Mouse (Mus musculus) stomach, postnatal 0 days (tissue): ENCODE measurements around the gene Cep97. TPM values are rescaled to one million over a fixed set of nuclear protein-coding genes. Genes with fewer than 3 reads are reported as not detected.

Experiments used
- ATAC-seq: fragments of 200-750 bp; cut with Nextera tagmentation; 2 replicates; pipeline ENCODE4 v1.8.0; 2017; ENCODE audit not compliant: low FRiP score, low TSS enrichment
- DNase-seq: peaks from one replicate; pipeline ENCODE4 v3.0.0-alpha.2; 2016; ENCODE audit warnings: low spot score
- H3K27ac ChIP-seq: fragments of 300-500 bp; sonication (generic); replicated peaks from 2 replicates; pipeline ENCODE4 v1.5.1; 2014; ENCODE audit warnings: mild to moderate bottlenecking, control low read depth
- H3K27me3 ChIP-seq: fragments of 300-500 bp; sonication (generic); 2 replicates; pipeline ENCODE4 v1.6.1; 2014; ENCODE audit warnings: low read length; ENCODE audit not compliant: control insufficient read depth, insufficient read depth
- H3K36me3 ChIP-seq: fragments of 300-500 bp; sonication (generic); 2 replicates; pipeline ENCODE4 v1.6.1; 2014; ENCODE audit warnings: low read length, mixed read lengths; ENCODE audit not compliant: control insufficient read depth, insufficient read depth
- H3K4me1 ChIP-seq: fragments of 300-500 bp; sonication (generic); replicated peaks from 2 replicates; pipeline ENCODE4 v1.6.1; 2014; ENCODE audit warnings: antibody characterized with exemption; ENCODE audit not compliant: control insufficient read depth, insufficient read depth
- H3K4me2 ChIP-seq: fragments of 300-500 bp; sonication (generic); replicated peaks from 2 replicates; pipeline ENCODE4 v1.6.1; 2014; ENCODE audit warnings: low read depth, mild to moderate bottlenecking, control low read depth, moderate library complexity
- H3K4me3 ChIP-seq: fragments of 300-500 bp; sonication (generic); 2 replicates; pipeline ENCODE4 v1.5.1; 2014; ENCODE audit warnings: low read depth, low read length, control low read depth
- H3K9ac ChIP-seq: fragments of 300-500 bp; sonication (generic); 2 replicates; pipeline ENCODE4 v1.6.1; 2014; ENCODE audit warnings: mild to moderate bottlenecking, low read length, control low read depth, mixed read lengths
- H3K9me3 ChIP-seq: fragments of 300-500 bp; sonication (generic); 2 replicates; pipeline ENCODE4 v1.6.1; 2016; ENCODE audit warnings: low read length; ENCODE audit not compliant: control insufficient read depth
- CTCF ChIP-seq: IDR thresholded peaks from 2 replicates; pipeline ENCODE4 v1.5.1; 2016; ENCODE audit warnings: antibody characterized with exemption, low read depth, mild to moderate bottlenecking, moderate library complexity
- EP300 ChIP-seq: optimal IDR thresholded peaks from 2 replicates; pipeline ENCODE3; 2016; ENCODE audit warnings: antibody characterized with exemption
- WGBS: fragments of 180-500 bp; shearing (Covaris S2); extraction: QIAGEN DNeasy Blood & Tissue Kit; methylation state at CpG from one replicate; pipeline ENCODE4 v1.1.7; 2014; 5-methylcytosine and 5-hydroxymethylcytosine counted together
- polyA plus RNA-seq: library from polyadenylated mRNA; unstranded; fragments of >200 nt; fragmentation: Nextera tagmentation; extraction: Ambion mirVana; gene quantifications from 2 replicates; pipeline ENCODE4 v1.2.1, GENCODE M21; 2015

Gene Cep97
- polyA plus RNA-seq, 1 experiment from 2014 or later = 2.6 TPM

- no peak for TF ChIP-seq EP300
- peak; percentile 97 for TF ChIP-seq CTCF
- Histone ChIP-seq H3K4me1 (no peaks in the 10 kb centered on the region), H3K27ac (no peak overlapping the region), H3K4me2 (no peak overlapping the region), H3K9ac (no peak overlapping the region), H3K9me3 (no peaks in the 10 kb centered on the region), H3K27me3 (no peaks in the 10 kb centered on the region), H3K4me3 (no peak overlapping the region), H3K36me3 (no peaks in the 10 kb centered on the region)
- peak; percentile 79 for DNase-seq
- peak; percentile 71; the same call in 1 of the 2 replicates for ATAC-seq
- WGBS = 47% methylated on average over 19 of the region's 19 CpGs
These were observed 81.5 kb downstream of the Cep97 start for GRCm38 (mm10) chr16:55852943-55853727.

- DNase-seq = no peak
- Histone ChIP-seq H3K4me2 (no peak overlapping the region), H3K9me3 (no peaks in the 10 kb centered on the region), H3K27me3 (no peaks in the 10 kb centered on the region), H3K27ac (no peak overlapping the region), H3K9ac (no peak overlapping the region), H3K4me3 (no peak overlapping the region), H3K4me1 (no peaks in the 10 kb centered on the region), H3K36me3 (no peaks in the 10 kb centered on the region)
- no peak for TF ChIP-seq CTCF
- no peak for TF ChIP-seq EP300
- WGBS = 36% methylated on average over 4 of the region's 4 CpGs
- ATAC-seq = no peak
These were observed 82.1 kb downstream of the Cep97 start for GRCm38 (mm10) chr16:55852515-55852914.

GRCm38 (mm10) chr16:55850485-55850884 is 84.2 kb downstream of the Cep97 start:
- H3K27me3 ChIP-seq = no peaks in the 10 kb centered on the region
- TF ChIP-seq CTCF = no peak
- no peak for TF ChIP-seq EP300
- WGBS = 93% methylated on average over 3 of the region's 3 CpGs
- H3K4me1 ChIP-seq = no peaks in the 10 kb centered on the region
- no peak overlapping the region for H3K9ac ChIP-seq
- no peak overlapping the region for H3K4me2 ChIP-seq
- H3K36me3 ChIP-seq = no peaks in the 10 kb centered on the region
- no peak overlapping the region for H3K4me3 ChIP-seq
- ATAC-seq (no peak), DNase-seq (no peak)
- no peak overlapping the region for H3K27ac ChIP-seq
- H3K9me3 ChIP-seq = no peaks in the 10 kb centered on the region

Other genes with a start within 250 kb of the Cep97 start
- gene Nfkbiz, start 96.0 kb downstream of the Cep97 start, polyA plus RNA-seq = 9.0 and 9.1 TPM in 2 replicates
- gene Nxpe3, start 39.6 kb downstream of the Cep97 start, polyA plus RNA-seq = 0.11 and 0.16 TPM in 2 replicates
- gene Rpl24, start 31.4 kb upstream of the Cep97 start, polyA plus RNA-seq = 760 and 770 TPM in 2 replicates
- 6.8 and 7.3 TPM in 2 replicates for gene Zbtb11, start 39.0 kb upstream of the Cep97 start, polyA plus RNA-seq
- 122 and 128 TPM in 2 replicates for gene Pcnp, start 94.9 kb upstream of the Cep97 start, polyA plus RNA-seq
- gene Trmt10c, start 103.0 kb upstream of the Cep97 start, polyA plus RNA-seq = 16.2 and 17.6 TPM in 2 replicates
- gene Senp7, start 113.5 kb upstream of the Cep97 start, polyA plus RNA-seq = 11.0 and 12.6 TPM in 2 replicates